Mouse (Mus musculus): ENCODE results near the gene Gm7978. TPM values are rescaled to one million over a fixed set of nuclear protein-coding genes. Genes with fewer than 3 reads are reported as not detected.
"Not testable (repeated sequence)": the region's sequence is repeated elsewhere in the genome, so short reads cannot be mapped to it uniquely, and the experiment has no call there.

The Gm7978 gene
- not detected in 2 replicates for polyA plus RNA-seq (2015; fragmentation: Nextera tagmentation; extraction: Ambion mirVana)

- DNase-seq (ENCODE audit: low spot score); H3K4me3 ChIP-seq (ENCODE audit: low read depth, low read length); H3K36me3 ChIP-seq (ENCODE audit: insufficient read depth, low read length); H3K27ac ChIP-seq (ENCODE audit: low read length); H3K4me1 ChIP-seq (ENCODE audit: insufficient read depth, low read depth, low read length); ATAC-seq; H3K9me3 ChIP-seq (ENCODE audit: low read length); H3K4me2 ChIP-seq (replicated peaks; ENCODE audit: low read depth, low read length); H3K9ac ChIP-seq (replicated peaks; ENCODE audit: low read depth); H3K27me3 ChIP-seq (replicated peaks; ENCODE audit: insufficient read depth, low read length): not testable (repeated sequence)
- WGBS, result no CpG with 5 or more reads among the region's 1 CpGs
These were observed at the start of gene Gm7978 for GRCm38 (mm10) chr5:95736073-95736472. Gm7978 (minus strand) TSS chr5:95736173.

GRCm38 (mm10) chr5:95775690-95776089 lies 39.7 kb upstream of the Gm7978 start, which contains the start of gene E330014E10Rik:
E330014E10Rik (plus strand) TSS chr5:95775990.
- no CpG with 5 or more reads among the region's 2 CpGs for WGBS
- not testable (repeated sequence) for ATAC-seq

GRCm38 (mm10) chr5:95741714-95742113 lies 5.7 kb upstream of the Gm7978 start, which contains the start of gene Gm7982:
Gm7982 (plus strand) TSS chr5:95742014.
- not testable (repeated sequence) for H3K9ac ChIP-seq (replicated peaks; ENCODE audit: low read depth); H3K4me3 ChIP-seq (ENCODE audit: low read depth, low read length); H3K27ac ChIP-seq (ENCODE audit: low read length); H3K27me3 ChIP-seq (replicated peaks; ENCODE audit: insufficient read depth, low read length); H3K9me3 ChIP-seq (ENCODE audit: low read length); H3K4me2 ChIP-seq (replicated peaks; ENCODE audit: low read depth, low read length); ATAC-seq; DNase-seq (ENCODE audit: low spot score); H3K4me1 ChIP-seq (ENCODE audit: insufficient read depth, low read depth, low read length); H3K36me3 ChIP-seq (ENCODE audit: insufficient read depth, low read length)
- WGBS, result no CpG with 5 or more reads among the region's 3 CpGs

More at GRCm38 (mm10) chr5:95775690-95776089, 39.7 kb upstream of the Gm7978 start, which contains the start of gene E330014E10Rik:
- H3K27ac ChIP-seq (ENCODE audit: low read length); H3K4me1 ChIP-seq (ENCODE audit: insufficient read depth, low read depth, low read length); H3K27me3 ChIP-seq (replicated peaks; ENCODE audit: insufficient read depth, low read length); H3K4me2 ChIP-seq (replicated peaks; ENCODE audit: low read depth, low read length); H3K9ac ChIP-seq (replicated peaks; ENCODE audit: low read depth); H3K4me3 ChIP-seq (ENCODE audit: low read depth, low read length); H3K36me3 ChIP-seq (ENCODE audit: insufficient read depth, low read length); DNase-seq (ENCODE audit: low spot score); H3K9me3 ChIP-seq (ENCODE audit: low read length): not testable (repeated sequence)

Other genes with a start within 250 kb of the Gm7978 start
- not detected in 2 replicates for gene Gm3286, start 225.4 kb downstream of the Gm7978 start, polyA plus RNA-seq (2015; fragmentation: Nextera tagmentation; extraction: Ambion mirVana)
- not detected in 2 replicates for gene Gm7971, start 141.3 kb downstream of the Gm7978 start, polyA plus RNA-seq (2015; fragmentation: Nextera tagmentation; extraction: Ambion mirVana)
- not detected in 2 replicates for gene Gm7982, start 5.8 kb upstream of the Gm7978 start, polyA plus RNA-seq (2015; fragmentation: Nextera tagmentation; extraction: Ambion mirVana)
- gene E330014E10Rik, start 39.8 kb upstream of the Gm7978 start, polyA plus RNA-seq (2015; fragmentation: Nextera tagmentation; extraction: Ambion mirVana), result not detected in 2 replicates
- gene Cxcl13, start 220.8 kb upstream of the Gm7978 start, polyA plus RNA-seq (2015; fragmentation: Nextera tagmentation; extraction: Ambion mirVana), result 3.8 and 4.0 TPM in 2 replicates

All from lung, postnatal 0 days (tissue).